Mouse (Mus musculus): ENCODE measurements around the gene Mcm7. TPM values are rescaled to one million over a fixed set of nuclear protein-coding genes. Genes with fewer than 3 reads are reported as not detected.

Mcm7 gene
- polyA plus RNA-seq, 1 experiment from 2014 or later: 83.3 TPM

DNA sequence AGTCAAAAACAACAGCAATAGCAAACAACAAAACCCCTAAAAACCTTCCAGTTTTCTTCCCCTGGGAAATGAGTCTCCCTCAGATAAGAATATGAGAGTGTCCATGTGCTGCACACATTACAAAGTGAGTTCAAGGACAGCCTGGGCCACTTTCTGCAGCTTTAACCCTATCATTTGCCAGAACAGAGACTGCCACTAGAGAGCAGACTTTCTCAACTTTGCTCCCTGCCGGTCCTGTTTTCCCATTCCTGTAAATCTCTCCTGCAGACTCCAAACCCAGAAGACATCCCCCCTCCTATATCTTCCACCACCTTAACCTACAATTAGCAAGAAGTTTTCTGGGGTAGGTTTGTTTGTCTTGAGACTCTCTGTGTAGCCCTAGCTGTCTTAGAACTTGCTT, 27.4 kb upstream of the Mcm7 start:
- Histone ChIP-seq H3K4me1 (ENCODE audit: insufficient read depth) (peaks cover 9% of the 10 kb centered on the region), H3K9ac (replicated peaks) (no peak overlapping the region), H3K4me3 (ENCODE audit: low read depth, low read length) (no peak overlapping the region), H3K27me3 (ENCODE audit: insufficient read depth, low read length) (no peaks in the 10 kb centered on the region), H3K27ac (ENCODE audit: low read depth) (no peak overlapping the region), H3K9me3 (ENCODE audit: low read length) (no peaks in the 10 kb centered on the region), H3K36me3 (replicated peaks; ENCODE audit: insufficient read depth, low read length) (no peaks in the 10 kb centered on the region), H3K4me2 (ENCODE audit: low read depth, low read length) (no peak overlapping the region)
- ATAC-seq: no peak
- no peak for TF ChIP-seq EP300 (IDR thresholded peaks at IDR 0.05; ENCODE audit: low read depth)
- TF ChIP-seq CTCF (IDR thresholded peaks at IDR 0.05; ENCODE audit: low read depth): peak; percentile 43
- WGBS (ENCODE audit: insufficient replicate concordance): 14% methylated on average over 1 of the region's 1 CpGs
- no peak for DNase-seq

DNA sequence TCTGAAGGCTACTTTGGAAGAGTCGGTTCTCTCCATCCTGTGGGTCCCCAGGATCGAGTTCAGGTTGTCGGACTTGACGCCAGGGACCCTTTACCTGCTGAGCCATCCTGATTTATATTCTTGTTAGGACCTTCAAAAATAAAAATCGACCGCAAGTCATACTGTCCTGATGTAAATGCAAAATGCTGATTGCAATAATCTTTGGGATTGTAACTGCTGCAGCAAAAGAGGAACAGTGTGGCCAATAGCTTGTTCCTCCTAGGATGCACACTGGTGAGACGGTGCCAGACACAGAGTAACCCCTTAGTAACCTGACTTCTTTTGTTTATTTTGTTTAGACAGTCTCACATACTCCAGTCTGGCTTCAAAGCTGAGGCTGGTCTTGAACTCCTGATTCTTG, 23.2 kb upstream of the Mcm7 start:
- H3K4me2 ChIP-seq (ENCODE audit: low read depth, low read length): peak overlapping the region; percentile 100
- ATAC-seq (no peak), DNase-seq (no peak)
- no peaks in the 10 kb centered on the region for H3K27me3 ChIP-seq (ENCODE audit: insufficient read depth, low read length)
- H3K9ac ChIP-seq (replicated peaks): no peak overlapping the region
- H3K27ac ChIP-seq (ENCODE audit: low read depth): no peak overlapping the region
- H3K9me3 ChIP-seq (ENCODE audit: low read length): no peaks in the 10 kb centered on the region
- no peak overlapping the region for H3K4me3 ChIP-seq (ENCODE audit: low read depth, low read length)
- WGBS (ENCODE audit: insufficient replicate concordance): 54% methylated on average over 7 of the region's 7 CpGs
- H3K4me1 ChIP-seq (ENCODE audit: insufficient read depth): peaks cover 15% of the 10 kb centered on the region
- no peak for TF ChIP-seq EP300 (IDR thresholded peaks at IDR 0.05; ENCODE audit: low read depth)
- TF ChIP-seq CTCF (IDR thresholded peaks at IDR 0.05; ENCODE audit: low read depth): no peak
- no peaks in the 10 kb centered on the region for H3K36me3 ChIP-seq (replicated peaks; ENCODE audit: insufficient read depth, low read length)

DNA sequence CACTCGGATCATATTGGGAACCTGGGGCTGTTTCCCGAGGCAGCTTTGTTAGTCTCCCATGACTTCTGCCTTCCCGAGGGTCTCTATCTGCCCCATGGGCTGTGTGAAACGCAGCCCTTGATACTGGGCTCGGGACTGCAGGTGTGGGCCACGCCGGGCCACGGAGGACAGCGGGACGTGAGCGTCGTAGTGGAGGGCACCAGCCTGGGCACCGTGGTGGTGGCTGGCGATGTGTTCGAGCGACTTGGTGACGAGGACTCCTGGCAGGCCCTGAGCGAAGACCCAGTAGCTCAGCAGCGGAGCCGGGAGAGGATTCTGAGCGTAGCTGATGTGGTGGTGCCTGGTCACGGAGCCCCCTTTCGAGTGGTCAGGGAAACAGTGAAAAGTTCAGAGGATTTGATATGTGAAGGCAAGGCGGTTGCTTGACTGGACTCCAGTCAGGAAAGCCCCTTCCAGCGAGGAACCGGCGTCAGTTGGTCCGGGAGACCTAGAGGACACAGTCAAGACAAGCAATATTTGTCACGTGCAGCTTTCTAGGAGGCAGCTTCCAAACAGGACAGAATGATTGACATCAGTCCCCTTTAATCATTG, 22.6 kb upstream of the Mcm7 start:
- H3K4me1 ChIP-seq (ENCODE audit: insufficient read depth): peaks cover 15% of the 10 kb centered on the region

DNA sequence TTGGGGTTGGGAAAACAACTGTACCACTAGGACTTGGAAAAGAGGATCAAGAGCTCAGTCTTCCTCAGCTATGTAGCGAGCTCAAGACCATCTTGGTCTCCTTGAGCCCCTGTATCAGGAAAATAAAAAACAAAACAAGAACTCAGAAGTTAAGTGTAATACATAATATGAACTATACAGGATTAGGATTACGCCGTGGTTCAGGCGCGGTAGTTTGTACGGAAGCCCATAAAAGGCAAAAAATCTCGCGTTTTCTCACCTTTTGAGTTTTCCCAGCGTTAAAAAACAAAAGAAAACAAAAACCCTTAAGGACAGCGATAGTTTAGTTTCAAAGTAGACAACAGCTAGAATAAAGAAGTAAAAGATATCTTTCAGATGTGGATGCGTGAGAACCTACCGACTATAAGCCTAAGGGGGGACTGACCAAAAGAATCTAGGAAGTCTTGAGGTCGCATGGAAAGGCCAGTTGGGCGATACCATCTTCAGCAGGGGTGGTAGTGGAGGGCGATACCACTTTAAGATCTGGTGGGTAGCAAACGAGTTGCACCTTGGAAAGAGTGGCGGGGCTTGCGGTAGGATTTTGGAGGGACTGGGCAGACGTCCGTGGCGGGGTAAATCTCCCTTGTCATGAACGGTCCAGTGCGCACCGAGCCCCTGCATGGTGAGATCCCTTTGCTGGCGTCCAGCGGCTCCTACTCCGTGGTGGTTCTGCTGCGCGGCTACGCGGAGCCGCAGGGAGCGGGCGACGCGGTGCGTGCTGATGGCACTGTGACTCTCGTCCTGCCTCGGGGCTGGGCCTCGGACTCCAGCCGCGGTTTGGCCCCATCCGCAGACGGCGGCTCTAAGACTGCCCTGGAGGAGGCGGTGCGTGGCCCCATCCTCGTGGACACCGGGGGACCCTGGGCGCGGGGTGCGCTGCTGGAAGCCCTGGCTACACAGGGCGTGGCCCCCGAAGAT, 21.8 kb upstream of the Mcm7 start, which contains the start of gene Mblac1:
Gene Mblac1 (plus strand): TSS at position 544 of the 957 bp plus-strand sequence.
- peak; percentile 86 for DNase-seq
- Histone ChIP-seq H3K9ac (replicated peaks) (peak within 1 kb of the TSS; percentile 87), H3K4me3 (ENCODE audit: low read depth, low read length) (peak within 1 kb of the TSS; percentile 83), H3K9me3 (ENCODE audit: low read length) (no peaks in the 10 kb centered on the region), H3K36me3 (replicated peaks; ENCODE audit: insufficient read depth, low read length) (0 out of 2 replicates have a peak, but pooled peaks cover 3% of the 10 kb centered on the region), H3K4me1 (ENCODE audit: insufficient read depth) (peaks cover 15% of the 10 kb centered on the region), H3K4me2 (ENCODE audit: low read depth, low read length) (peak within 1 kb of the TSS; percentile 100), H3K27ac (ENCODE audit: low read depth) (peak within 1 kb of the TSS; percentile 86), H3K27me3 (ENCODE audit: insufficient read depth, low read length) (no peaks in the 10 kb centered on the region)
- WGBS (ENCODE audit: insufficient replicate concordance): 6% methylated on average over 54 of the region's 54 CpGs
- ATAC-seq: peak; percentile 83
- TF ChIP-seq EP300 (IDR thresholded peaks at IDR 0.05; ENCODE audit: low read depth): peak; percentile 60; the same call in 1 of the 2 replicates
- no peak for TF ChIP-seq CTCF (IDR thresholded peaks at IDR 0.05; ENCODE audit: low read depth)

More for the DNA sequence above, 22.6 kb upstream of the Mcm7 start:
- H3K9ac ChIP-seq (replicated peaks): peak overlapping the region; percentile 87
- H3K27ac ChIP-seq (ENCODE audit: low read depth): peak overlapping the region; percentile 86
- peak overlapping the region; percentile 100 for H3K4me2 ChIP-seq (ENCODE audit: low read depth, low read length)
- H3K27me3 ChIP-seq (ENCODE audit: insufficient read depth, low read length): no peaks in the 10 kb centered on the region
- H3K36me3 ChIP-seq (replicated peaks; ENCODE audit: insufficient read depth, low read length): 0 out of 2 replicates have a peak, but pooled peaks cover 3% of the 10 kb centered on the region
- no peak for TF ChIP-seq EP300 (IDR thresholded peaks at IDR 0.05; ENCODE audit: low read depth)
- TF ChIP-seq CTCF (IDR thresholded peaks at IDR 0.05; ENCODE audit: low read depth): no peak
- ATAC-seq (peak; percentile 42), DNase-seq (peak; percentile 38)
- H3K9me3 ChIP-seq (ENCODE audit: low read length): no peaks in the 10 kb centered on the region
- peak overlapping the region; percentile 83 for H3K4me3 ChIP-seq (ENCODE audit: low read depth, low read length)
- 2% methylated on average over 29 of the region's 29 CpGs for WGBS (ENCODE audit: insufficient replicate concordance)

DNA sequence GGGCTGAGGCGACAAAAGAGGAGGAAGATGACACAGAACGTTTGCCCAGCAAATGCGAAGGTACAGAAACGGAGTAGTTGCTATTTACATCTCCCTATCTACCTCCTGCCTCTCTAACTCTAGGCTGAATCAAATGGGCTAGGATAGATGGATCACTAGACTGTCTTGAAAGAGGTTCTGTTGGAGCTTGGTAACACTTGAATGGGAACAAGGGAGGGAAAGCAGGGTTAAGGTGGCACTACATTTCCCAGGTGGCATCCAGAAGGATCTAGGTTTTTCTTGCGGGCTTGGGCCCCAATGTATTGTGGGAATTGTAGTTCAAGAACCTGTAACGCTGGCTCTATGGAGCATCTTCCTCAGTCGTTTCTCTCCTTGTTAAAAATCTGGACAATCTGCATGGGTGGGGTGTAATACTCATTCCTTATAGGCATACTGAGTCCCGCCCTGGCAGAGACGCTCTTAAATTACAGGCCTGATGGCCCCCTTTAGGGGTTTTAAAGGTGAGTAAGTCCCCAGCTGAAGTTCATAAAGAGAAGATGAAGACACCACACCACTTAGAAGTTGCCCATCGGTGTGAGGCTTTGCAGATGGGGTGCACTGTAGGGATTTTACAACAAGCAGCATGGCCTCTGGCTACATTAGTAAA, 15.6 kb upstream of the Mcm7 start:
- Histone ChIP-seq H3K27me3 (ENCODE audit: insufficient read depth, low read length) (no peaks in the 10 kb centered on the region), H3K9me3 (ENCODE audit: low read length) (no peaks in the 10 kb centered on the region), H3K4me2 (ENCODE audit: low read depth, low read length) (peak overlapping the region; percentile 94), H3K9ac (replicated peaks) (peak overlapping the region; percentile 94), H3K4me3 (ENCODE audit: low read depth, low read length) (peak overlapping the region; percentile 96), H3K36me3 (replicated peaks; ENCODE audit: insufficient read depth, low read length) (peaks cover 14% of the 10 kb centered on the region), H3K4me1 (ENCODE audit: insufficient read depth) (peaks cover 16% of the 10 kb centered on the region), H3K27ac (ENCODE audit: low read depth) (peak overlapping the region; percentile 70)
- 2% methylated on average over 10 of the region's 10 CpGs for WGBS (ENCODE audit: insufficient replicate concordance)
- ATAC-seq (peak; percentile 84), DNase-seq (peak; percentile 67)
- TF ChIP-seq EP300 (IDR thresholded peaks at IDR 0.05; ENCODE audit: low read depth): no peak
- TF ChIP-seq CTCF (IDR thresholded peaks at IDR 0.05; ENCODE audit: low read depth): no peak

Data from liver, postnatal 0 days (tissue).